Mouse (Mus musculus): ENCODE measurements at regions not wholly inside any gene's neighbourhood (a gene's known extent, or its start where the extent isn't known, plus 50 kb on each side); places are given as distances from the start of the nearest gene placed in this dataset.
"Not testable (repeated sequence)": the region's sequence is repeated elsewhere in the genome, so short reads cannot be mapped to it uniquely, and the experiment has no call there.

- DNase-seq = no peak
These were observed 152.6 kb upstream of the Frmd4a start for GRCm38 (mm10) chr2:3864872-3865271.

- not testable (repeated sequence) for DNase-seq
These were observed 150.8 kb upstream of the Frmd4a start for GRCm38 (mm10) chr2:3866736-3867135.

DNA sequence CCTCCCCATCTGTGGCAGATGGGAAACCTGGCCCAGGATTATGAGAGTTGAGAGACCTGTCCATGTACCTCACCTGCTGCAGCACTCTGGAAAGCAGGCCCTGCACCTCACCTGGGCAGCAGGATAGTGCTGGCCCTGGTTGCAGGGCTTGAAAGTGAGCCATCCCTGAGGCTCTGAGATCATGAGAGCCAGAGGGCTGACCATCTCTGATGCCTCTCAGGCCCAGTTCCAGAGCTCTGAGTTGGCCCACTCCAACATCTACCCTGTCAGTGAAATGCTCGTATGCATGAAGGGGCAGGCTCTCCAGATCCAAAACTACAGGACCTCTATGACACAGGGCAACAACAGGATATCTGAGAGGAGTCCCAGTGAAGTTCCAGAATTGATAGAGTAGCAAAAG lies 147.8 kb upstream of the Frmd4a start:
- no peak for DNase-seq

- no peak for DNase-seq
These were observed 145.8 kb upstream of the Frmd4a start for GRCm38 (mm10) chr2:3871748-3872147.

- no peak for DNase-seq
These were observed 130.5 kb upstream of the Frmd4a start for GRCm38 (mm10) chr2:3887000-3887399.

GRCm38 (mm10) chr2:3887845-3888433 lies 129.6 kb upstream of the Frmd4a start:
- DNase-seq = peak in 1 of 2 experiments; percentile 4

- DNase-seq = no peak
These were observed 128.1 kb upstream of the Frmd4a start for GRCm38 (mm10) chr2:3889381-3889780.

DNA sequence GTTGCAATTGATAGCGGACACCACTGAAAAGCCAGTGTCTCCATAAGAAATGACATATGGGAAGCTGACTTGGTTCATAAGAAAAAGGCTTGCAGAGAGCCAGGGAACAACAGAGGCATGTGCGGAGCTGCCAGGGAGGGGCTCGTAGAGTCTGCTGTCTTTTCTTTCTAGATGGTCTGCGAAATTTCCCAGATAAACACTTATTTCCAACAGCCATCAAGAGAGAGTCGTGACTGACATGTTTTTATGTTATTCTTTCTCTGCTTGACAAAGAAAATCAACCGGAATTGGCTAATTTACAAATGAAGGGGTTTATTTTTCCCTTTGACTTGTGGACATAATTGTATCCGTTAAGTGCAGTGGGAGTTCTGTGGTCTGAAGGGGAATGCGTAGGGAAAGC lies 127.1 kb upstream of the Frmd4a start:
- no peak for DNase-seq

DNA sequence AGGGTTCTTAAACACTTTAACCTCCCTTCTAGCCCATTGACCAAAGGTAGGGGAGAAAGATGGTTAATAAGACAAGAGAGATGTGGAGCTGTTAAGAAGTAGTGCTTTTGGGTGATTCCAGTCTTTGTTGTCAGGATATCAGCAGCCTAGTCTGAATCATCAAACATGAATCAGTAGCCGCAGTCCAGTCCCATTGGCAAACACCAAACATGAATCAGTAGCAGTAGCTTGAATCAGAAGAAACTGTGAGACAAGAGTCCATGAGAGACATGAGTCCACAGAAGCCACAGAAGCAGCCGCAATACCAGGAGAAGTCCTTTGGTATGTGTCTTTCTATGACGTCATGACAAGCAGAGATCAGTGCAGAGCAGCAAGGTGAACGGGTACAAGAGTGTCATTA lies 110.5 kb upstream of the Frmd4a start:
- DNase-seq = no peak

- DNase-seq = peak; percentile 32 to 54
These were observed 109.3 kb upstream of the Frmd4a start for GRCm38 (mm10) chr2:3908192-3908591.

GRCm38 (mm10) chr2:3910086-3910891 lies 107.2 kb upstream of the Frmd4a start:
- no peak for DNase-seq

DNA sequence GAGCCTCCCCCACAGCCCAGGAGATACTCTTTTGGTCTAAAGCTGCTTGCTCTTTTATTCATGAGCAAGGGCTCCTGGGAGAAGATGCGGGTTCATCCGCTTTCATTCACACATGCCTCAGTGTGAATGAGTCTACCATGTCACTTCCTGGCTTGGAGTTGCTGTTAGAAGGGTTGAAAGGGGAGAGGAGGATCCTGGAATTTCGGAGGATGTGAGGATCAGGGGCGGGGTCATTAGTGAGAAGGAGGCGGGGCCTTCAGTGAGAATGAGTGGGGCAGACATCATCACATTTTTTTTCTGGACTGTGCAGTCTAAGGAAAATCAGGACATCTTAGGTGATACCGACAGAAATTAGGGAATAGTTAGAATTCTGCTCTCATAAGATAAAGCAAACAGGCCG lies 102.4 kb upstream of the Frmd4a start:
- no peak for DNase-seq

DNA sequence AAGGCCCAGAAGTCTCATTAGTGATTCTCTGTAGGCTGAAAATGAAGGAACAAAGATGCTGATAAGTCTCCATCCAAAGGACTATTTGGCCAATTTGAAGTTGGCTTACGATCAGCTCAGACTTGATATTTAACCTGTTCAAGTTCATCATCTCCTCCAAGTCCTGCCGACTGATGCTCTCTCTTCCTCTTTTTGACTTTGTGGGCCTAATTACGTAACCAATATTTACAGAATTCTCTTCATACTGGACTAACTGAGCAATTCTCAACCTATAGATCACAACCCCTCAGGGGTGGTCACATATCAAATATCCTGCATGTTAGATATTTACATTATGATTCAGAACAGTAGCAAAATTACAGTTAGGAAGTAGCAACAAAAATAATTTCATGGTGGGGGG lies 101.2 kb upstream of the Frmd4a start:
- DNase-seq = no peak

GRCm38 (mm10) chr2:3918156-3918555 lies 99.4 kb upstream of the Frmd4a start:
- no peak for DNase-seq

DNA sequence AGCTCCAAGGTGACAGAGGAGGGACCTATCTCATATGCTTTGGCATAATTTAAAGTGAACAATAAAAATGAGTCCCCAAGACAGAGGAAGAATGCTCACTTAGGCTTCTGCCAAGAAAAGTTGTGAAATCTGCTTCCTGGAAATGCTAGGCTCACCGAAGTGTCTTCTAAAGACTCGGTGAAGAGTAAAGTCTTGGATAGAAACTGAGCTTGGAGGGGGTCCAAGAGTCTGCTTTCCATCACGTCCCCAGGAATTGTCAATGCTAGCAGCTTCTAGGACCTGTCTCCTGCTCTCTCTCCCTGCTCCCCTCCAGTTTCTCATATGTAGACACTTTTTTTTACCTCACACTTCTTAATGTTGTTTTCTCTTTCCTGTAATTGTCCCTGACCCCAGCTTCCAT lies 97.6 kb upstream of the Frmd4a start:
- DNase-seq = no peak

GRCm38 (mm10) chr2:3921084-3921483 lies 96.4 kb upstream of the Frmd4a start:
- DNase-seq = not testable (repeated sequence)

DNA sequence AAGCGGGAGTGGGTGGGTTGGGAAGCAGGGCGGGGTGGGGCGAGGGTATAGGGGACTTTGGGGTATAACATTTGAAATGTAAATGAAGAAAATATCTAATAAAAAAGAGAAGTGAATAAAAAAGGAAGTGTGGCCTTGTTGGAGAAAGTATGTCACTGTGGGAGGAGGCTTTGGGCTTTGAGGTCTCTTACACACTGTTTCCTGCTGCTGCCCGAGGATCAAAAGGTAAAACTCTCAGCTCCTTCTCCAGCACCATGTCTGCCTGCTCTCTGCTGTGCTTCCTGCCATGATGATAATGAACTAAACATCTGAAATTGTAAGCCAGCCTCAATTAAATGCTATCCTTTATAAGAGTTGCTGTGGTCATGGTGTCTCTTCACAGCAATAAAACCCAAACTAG lies 94.8 kb upstream of the Frmd4a start:
- no peak for DNase-seq

DNA sequence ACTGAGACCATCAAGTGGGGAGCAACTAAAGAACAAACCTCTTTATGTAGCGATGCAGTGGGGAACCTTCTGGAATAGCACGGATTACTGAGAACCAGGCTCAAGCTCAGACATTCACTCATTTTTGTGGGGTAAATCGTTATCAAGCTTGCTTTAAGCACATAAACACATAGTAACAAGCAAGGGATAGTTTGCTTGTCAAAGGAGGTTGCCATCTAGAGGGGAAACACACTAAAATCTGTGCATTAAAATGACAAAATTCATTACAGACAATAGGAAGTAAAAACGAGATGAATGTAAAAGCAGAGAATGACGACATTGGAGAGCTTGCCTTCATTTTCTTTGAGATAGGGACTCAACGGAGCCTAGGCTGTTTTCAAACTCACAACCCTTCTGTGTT lies 92.8 kb upstream of the Frmd4a start:
- no peak for DNase-seq

- DNase-seq = no peak
These were observed 92.3 kb upstream of the Frmd4a start for GRCm38 (mm10) chr2:3925199-3925598.

DNA sequence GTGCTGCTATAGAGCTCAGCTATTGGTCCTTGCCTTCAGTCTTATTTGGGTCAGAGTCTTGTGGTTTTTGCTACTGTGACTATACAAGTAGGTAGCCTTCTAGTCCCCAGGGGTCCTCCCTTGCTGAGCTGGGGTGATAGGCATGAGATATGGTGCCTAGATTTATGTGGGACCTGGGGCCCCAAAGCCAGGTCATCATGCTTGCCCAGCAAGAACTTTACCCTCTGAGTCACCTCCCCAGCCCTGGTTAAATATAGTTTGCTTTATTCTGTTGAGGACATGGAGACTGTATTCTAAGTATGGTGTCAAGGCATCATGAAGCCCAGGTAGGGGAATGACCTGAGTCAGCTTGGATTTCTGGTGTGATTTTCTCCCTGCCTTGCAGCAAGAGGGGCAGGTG lies 91.4 kb upstream of the Frmd4a start:
- no peak for DNase-seq

GRCm38 (mm10) chr2:3927141-3927810 lies 90.2 kb upstream of the Frmd4a start:
- no peak for DNase-seq

- DNase-seq = no peak
These were observed 89.7 kb upstream of the Frmd4a start for GRCm38 (mm10) chr2:3927853-3928252.

- no peak for DNase-seq
These were observed 86.9 kb upstream of the Frmd4a start for GRCm38 (mm10) chr2:3930650-3931049.

- no peak for DNase-seq
These were observed 76.7 kb upstream of the Frmd4a start for GRCm38 (mm10) chr2:3940786-3941185.

Measured in kidney, postnatal 25 days (tissue).